Mouse (Mus musculus) hematopoietic stem cell, adult 5-6 weeks (primary cell): ENCODE data around the gene Zfp628. TPM values are rescaled to one million over a fixed set of nuclear protein-coding genes. Genes with fewer than 3 reads are reported as not detected.

Experiments
- ATAC-seq, 2 experiments: fragments of 125-278 bp in 1 of 2; replicated peaks in 1 of 2; 2 replicates each; pipeline ENCODE4 v1.8.0; 2016 to 2017; ENCODE audit warnings: inconsistent platforms in 2 of 2, mild to moderate bottlenecking in 2 of 2, moderate number of reproducible peaks in 2 of 2, low read depth in 1 of 2, moderate TSS enrichment in 1 of 2; ENCODE audit not compliant: low FRiP score in 2 of 2, poor library complexity in 2 of 2, severe bottlenecking in 2 of 2, insufficient read depth in 1 of 2, low TSS enrichment in 1 of 2
- total RNA-seq: library from RNA; stranded (forward); fragments of 172-1452, 232-1000 nt; gene quantifications from 2 replicates; pipeline ENCODE4 v1.2.3, GENCODE M21; 2017

Gene Zfp628
- total RNA-seq, 1 experiment from 2014 or later = 2.2 TPM

GRCm38 (mm10) chr7:4911561-4911960, 3.5 kb upstream of the Zfp628 start:
- no peak for ATAC-seq

- ATAC-seq = no peak
These were observed 2.8 kb upstream of the Zfp628 start for GRCm38 (mm10) chr7:4912248-4912647.

GRCm38 (mm10) chr7:4915669-4916416, 826 bp downstream of the Zfp628 start:
- peak; percentile 26 to 33; a peak in 2 of 4 replicates for ATAC-seq

GRCm38 (mm10) chr7:4917494-4917893, 2.5 kb downstream of the Zfp628 start:
- ATAC-seq = no peak

GRCm38 (mm10) chr7:4918681-4919080, 3.7 kb downstream of the Zfp628 start:
- ATAC-seq = no peak

- no peak for ATAC-seq
These were observed 4.1 kb downstream of the Zfp628 start for GRCm38 (mm10) chr7:4919096-4919495.

GRCm38 (mm10) chr7:4919971-4920370, 5.0 kb downstream of the Zfp628 start:
- no peak for ATAC-seq

GRCm38 (mm10) chr7:4920496-4920895, 5.5 kb downstream of the Zfp628 start:
- no peak for ATAC-seq

- no peak for ATAC-seq
These were observed 6.2 kb downstream of the Zfp628 start for GRCm38 (mm10) chr7:4920976-4921823.

- no peak for ATAC-seq
These were observed 6.9 kb downstream of the Zfp628 start, which contains the start of gene Nat14 for GRCm38 (mm10) chr7:4921824-4922482. TSS of gene Nat14 (plus strand) at chr7:4922028.

- peak; percentile 18 to 40; a peak in 3 of 4 replicates for ATAC-seq
These were observed 7.5 kb downstream of the Zfp628 start for GRCm38 (mm10) chr7:4922508-4922907.

- no peak for ATAC-seq
These were observed 8.0 kb downstream of the Zfp628 start for GRCm38 (mm10) chr7:4922931-4923565.

GRCm38 (mm10) chr7:4923586-4924364, 8.8 kb downstream of the Zfp628 start:
- peak; percentile 47 to 56; a peak in 3 of 4 replicates for ATAC-seq

- ATAC-seq = no peak
These were observed 9.5 kb downstream of the Zfp628 start for GRCm38 (mm10) chr7:4924483-4924882.

- ATAC-seq = no peak
These were observed 9.9 kb downstream of the Zfp628 start for GRCm38 (mm10) chr7:4924891-4925301.

- ATAC-seq = no peak
These were observed 10.7 kb downstream of the Zfp628 start, which contains the start of gene Ssc5d for GRCm38 (mm10) chr7:4925441-4926381. TSS of gene Ssc5d (plus strand) at chr7:4925785.
